Mouse (Mus musculus): ENCODE data around the gene Impdh1.

The Impdh1 gene

DNA sequence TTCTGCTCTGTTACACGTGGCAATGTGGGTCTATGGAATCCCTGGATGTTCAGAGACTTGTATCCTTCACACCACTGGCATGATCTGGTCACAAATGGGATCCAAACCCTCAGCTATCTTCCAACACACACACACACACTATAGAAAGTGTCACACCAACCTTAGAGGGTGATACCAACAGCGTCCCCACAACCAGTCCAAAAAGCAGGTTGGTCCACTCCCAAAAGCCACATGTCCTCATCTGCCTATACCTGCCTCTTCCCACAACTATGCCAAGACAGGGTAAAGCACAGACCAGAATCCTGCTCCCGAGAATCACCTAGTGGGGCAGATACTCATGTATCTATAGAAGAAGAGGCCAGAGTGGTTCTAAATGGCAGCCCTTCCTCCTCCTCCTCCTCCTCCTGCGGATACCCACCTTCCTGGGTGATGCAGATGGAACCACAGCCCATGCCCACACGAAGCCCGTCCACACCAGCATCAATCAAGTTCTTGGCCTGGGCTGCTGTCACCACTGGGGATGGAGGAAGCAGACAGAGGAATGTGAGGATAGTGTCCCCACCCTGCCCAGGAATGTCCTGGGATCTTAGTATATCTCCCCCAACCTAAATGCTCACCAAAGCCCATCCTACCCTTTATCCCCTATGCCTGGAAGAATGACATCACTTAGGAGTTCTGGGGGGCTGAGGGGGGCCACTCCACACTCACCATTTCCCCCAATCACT is 12.1 kb downstream of the Impdh1 start:
- ChIA-PET CTCF (interaction anchor here in 3 of 4 experiments (1.0 to 2.8 kb wide), 11 partner anchors 12 to 75 kb away, joined by 3 to 24 read pairs (median 5); partner anchors contain the start of genes Fam71f2 (in 1 of the 3), Impdh1 (in 1 of the 3) and Rbm28 (in 1 of the 3)), POLR2A (interaction anchor here in 2 of 4 experiments (0.8 to 3.2 kb wide), 6 partner anchors 11 to 144 kb away, joined by 3 to 23 read pairs (median 6); partner anchors contain the start of genes Calu (in 1 of the 2) and Impdh1 (in 1 of the 2))

GRCm38 (mm10) chr6:29203096-29203495 is 13.1 kb downstream of the Impdh1 start:
- ChIA-PET CTCF (interaction anchor here in 2 of 4 experiments (0.7 to 1.8 kb wide), 2 partner anchors 38 to 355 kb away, joined by 6 to 10 read pairs; no protein-coding TSS in a partner anchor), POLR2A (interaction anchor here in 1 of 4 experiments (0.7 to 2.1 kb wide), 4 partner anchors 33 to 157 kb away, joined by 3 to 5 read pairs (median 3); no protein-coding TSS in a partner anchor)

- CTCF ChIA-PET, result interaction anchor here in 3 of 4 experiments (0.6 to 1.8 kb wide), 4 partner anchors 35 to 39 kb away, joined by 3 to 6 read pairs (median 5); partner anchors contain the start of gene Rbm28 (in 1 of the 3)
- POLR2A ChIA-PET, result interaction anchor here in 2 of 4 experiments (0.6 to 2.1 kb wide), 8 partner anchors 10 to 34 kb away, joined by 3 to 11 read pairs (median 3); partner anchors contain the start of gene Impdh1 (in 1 of the 2)
Measured at GRCm38 (mm10) chr6:29201988-29202387, 14.2 kb downstream of the Impdh1 start.

DNA sequence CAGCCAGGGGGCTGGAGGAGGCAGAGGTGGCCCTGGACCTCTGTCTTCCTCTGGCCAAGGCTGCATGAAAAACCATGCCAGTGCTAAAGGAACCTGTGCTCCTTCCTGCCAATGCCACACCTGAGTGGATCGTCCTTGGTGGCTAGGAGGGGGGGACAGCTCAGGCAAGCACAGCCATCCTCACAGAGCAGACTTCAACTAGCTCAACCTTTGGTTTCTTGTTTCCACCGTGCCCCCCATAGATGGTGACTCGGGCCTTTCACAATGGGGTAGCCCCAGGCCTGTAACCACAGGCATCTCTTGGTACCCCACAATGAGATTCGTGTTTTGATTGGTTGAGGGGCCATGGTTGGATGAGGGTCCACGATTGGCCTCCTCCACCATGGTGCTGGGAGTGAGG is 14.8 kb downstream of the Impdh1 start:
- POLR2A ChIA-PET, result interaction anchor here in 2 of 4 experiments (0.5 to 2.1 kb wide), 6 partner anchors 9 to 797 kb away, joined by 3 to 11 read pairs (median 4); partner anchors contain the start of gene Impdh1 (in 1 of the 2)
- CTCF ChIA-PET, result interaction anchor here in 2 of 4 experiments (0.6 to 1.8 kb wide), 4 partner anchors 37 to 255 kb away, joined by 3 to 7 read pairs (median 6); partner anchors contain the start of gene Rbm28 (in 1 of the 2)

- ChIA-PET POLR2A (interaction anchor here in 1 of 4 experiments (1.3 kb wide), 1 partner anchor 10 kb away, joined by 4 read pairs; no protein-coding TSS in a partner anchor), CTCF (interaction anchor here in 2 of 4 experiments (0.5 to 1.3 kb wide), 4 partner anchors 29 to 576 kb away, joined by 3 to 7 read pairs (median 4); no protein-coding TSS in a partner anchor)
Measured at GRCm38 (mm10) chr6:29200496-29200895, 15.7 kb downstream of the Impdh1 start.

- POLR2A ChIA-PET, result interaction anchor here in 3 of 4 experiments (0.5 to 1.3 kb wide), 6 partner anchors 12 to 124 kb away, joined by 3 to 4 read pairs (median 4); partner anchors contain the start of genes Hilpda (in 1 of the 3) and Rbm28 (in 1 of the 3)
- CTCF ChIA-PET, result interaction anchor here in 3 of 4 experiments (0.5 to 1.5 kb wide), 5 partner anchors 28 to 79 kb away, joined by 3 to 5 read pairs (median 4); no protein-coding TSS in a partner anchor
Measured at GRCm38 (mm10) chr6:29199223-29199855, 16.8 kb downstream of the Impdh1 start.

DNA sequence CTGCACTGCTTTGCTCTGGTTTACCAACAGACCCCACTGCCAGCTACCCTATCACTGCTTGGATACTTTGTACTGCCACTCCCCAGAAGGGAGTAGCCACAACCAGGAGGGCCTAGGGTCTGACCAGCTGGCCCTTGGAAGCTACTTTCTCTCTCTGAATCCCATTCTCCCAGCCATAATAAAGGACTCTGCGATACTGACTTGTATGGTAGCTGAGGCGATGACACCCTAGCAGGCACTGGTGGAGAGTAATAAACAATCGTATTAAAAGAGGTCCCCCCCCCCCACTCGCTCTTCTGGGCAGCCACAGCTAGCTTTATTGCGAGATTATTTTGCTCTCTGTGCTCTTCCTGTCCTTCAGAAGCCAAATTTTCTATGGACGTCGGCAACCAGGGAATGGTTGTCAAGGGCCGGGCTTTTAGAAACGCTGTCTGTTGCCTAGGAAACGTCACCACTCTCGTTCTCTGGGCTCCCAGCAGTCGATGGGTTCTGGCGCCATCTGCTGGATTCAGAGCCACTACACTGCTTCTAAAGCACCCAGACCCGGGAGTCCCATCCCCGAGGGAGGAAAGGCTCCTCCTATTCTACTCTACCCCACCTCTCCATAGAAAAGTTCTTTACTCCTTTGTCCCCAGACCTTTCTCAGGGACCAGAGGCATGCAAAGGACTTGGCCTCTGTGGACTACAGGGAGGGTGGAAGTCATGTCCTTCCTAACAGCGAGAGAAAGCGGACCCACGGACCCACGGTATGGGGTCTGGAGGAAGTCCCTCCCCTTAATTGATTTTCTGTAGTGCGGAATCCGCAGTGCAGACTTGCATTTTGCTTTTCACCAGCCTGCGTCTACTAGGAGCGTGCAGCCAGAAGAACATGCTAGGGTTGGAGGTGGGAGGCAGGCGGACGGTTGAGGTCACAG is 17.6 kb downstream of the Impdh1 start:
- POLR2A ChIA-PET, result interaction anchor here in 3 of 4 experiments (0.6 to 1.7 kb wide), 8 partner anchors 14 to 648 kb away, joined by 3 to 4 read pairs (median 3); partner anchors contain the start of gene Rbm28 (in 2 of the 3)

GRCm38 (mm10) chr6:29195846-29196698 is 20.1 kb downstream of the Impdh1 start:
- CTCF ChIA-PET, result interaction anchor here in 3 of 4 experiments (0.7 to 1.3 kb wide), 3 partner anchors 9 to 384 kb away, joined by 3 to 4 read pairs (median 3); no protein-coding TSS in a partner anchor
- POLR2A ChIA-PET, result interaction anchor here in 2 of 4 experiments (0.6 to 1.3 kb wide), 4 partner anchors 9 to 277 kb away, joined by 3 to 4 read pairs (median 3); partner anchors contain the start of gene Hilpda (in 1 of the 2)

More for the DNA sequence above, 17.6 kb downstream of the Impdh1 start:
- CTCF ChIA-PET, result interaction anchor here (0.5 to 1.5 kb wide), 14 partner anchors 11 to 439 kb away, joined by 3 to 6 read pairs (median 3); no protein-coding TSS in a partner anchor

GRCm38 (mm10) chr6:29195146-29195545 is 21.0 kb downstream of the Impdh1 start:
- CTCF ChIA-PET, result interaction anchor here in 2 of 4 experiments (0.6 to 1.3 kb wide), 2 partner anchors 24 to 26 kb away, joined by 3 to 6 read pairs; no protein-coding TSS in a partner anchor

GRCm38 (mm10) chr6:29193961-29194750 is 22.0 kb downstream of the Impdh1 start:
- ChIA-PET POLR2A (interaction anchor here in 3 of 4 experiments (0.5 to 1.8 kb wide), 14 partner anchors 8 to 529 kb away, joined by 3 to 5 read pairs (median 3); partner anchors contain the start of genes Rbm28 (in 2 of the 3) and Impdh1 (in 1 of the 3)), CTCF (interaction anchor here in 2 of 4 experiments (0.5 to 1.8 kb wide), 6 partner anchors 11 to 866 kb away, joined by 3 to 9 read pairs (median 4); no protein-coding TSS in a partner anchor)

More at GRCm38 (mm10) chr6:29195146-29195545, 21.0 kb downstream of the Impdh1 start:
- POLR2A ChIA-PET, result interaction anchor here in 2 of 4 experiments (0.7 to 1.8 kb wide), 5 partner anchors 10 to 103 kb away, joined by 3 to 5 read pairs (median 4); partner anchors contain the start of gene Rbm28 (in 1 of the 2)

GRCm38 (mm10) chr6:29187936-29188335 is 28.2 kb downstream of the Impdh1 start:
- CTCF ChIA-PET, result interaction anchor here in 1 of 4 experiments (0.5 to 1.0 kb wide), 2 partner anchors 53 to 101 kb away, joined by 3 to 4 read pairs; no protein-coding TSS in a partner anchor
- POLR2A ChIA-PET, result interaction anchor here in 1 of 4 experiments (1.0 to 1.6 kb wide), 2 partner anchors 20 to 29 kb away, joined by 3 to 4 read pairs; partner anchors contain the start of gene Impdh1

DNA sequence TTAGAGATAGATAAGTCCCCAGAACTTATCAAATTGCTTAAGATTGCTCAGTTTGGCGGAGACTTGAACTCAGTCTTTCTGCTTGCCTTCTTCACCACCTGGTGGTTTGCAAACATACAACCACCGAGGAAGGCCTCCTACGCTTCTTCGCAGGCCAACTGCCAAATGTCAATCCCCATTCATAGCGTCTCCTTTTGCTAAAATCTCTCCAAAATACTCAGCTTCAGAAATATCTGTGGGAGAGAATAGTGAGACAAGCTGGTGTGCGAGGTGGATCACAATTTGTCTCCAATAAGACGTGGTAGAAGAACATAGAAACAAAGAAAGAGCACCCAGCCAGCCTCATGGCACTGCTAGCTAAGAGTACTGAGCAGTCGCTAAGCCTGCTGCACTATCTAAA is 36.3 kb downstream of the Impdh1 start:
- POLR2A ChIA-PET, result interaction anchor here in 3 of 4 experiments (0.6 to 4.5 kb wide), 10 partner anchors 9 to 120 kb away, joined by 3 to 21 read pairs (median 4); partner anchors contain the start of gene Rbm28 (in 3 of the 3)
- CTCF ChIA-PET, result interaction anchor here in 2 of 4 experiments (1.2 to 1.5 kb wide), 6 partner anchors 9 to 61 kb away, joined by 3 to 7 read pairs (median 3); no protein-coding TSS in a partner anchor

GRCm38 (mm10) chr6:29178888-29179658 is 37.1 kb downstream of the Impdh1 start, which contains the start of gene Prrt4:
TSS of gene Prrt4 (minus strand) at chr6:29179584.
- CTCF ChIA-PET, result interaction anchor here in 3 of 4 experiments (0.6 to 1.5 kb wide), 9 partner anchors 8 to 127 kb away, joined by 3 to 10 read pairs (median 3); partner anchors contain the start of gene Rbm28 (in 1 of the 3)
- POLR2A ChIA-PET, result interaction anchor here (0.9 to 4.5 kb wide), 13 partner anchors 8 to 169 kb away, joined by 3 to 21 read pairs (median 4); partner anchors contain the start of genes Rbm28 (in 4 of the 4), Impdh1 (in 2 of the 4) and Calu (in 1 of the 4)

Measured in embryonic stem cell, embryonic (primary cell).